Mouse (Mus musculus): Measurements from ENCODE around the gene Olfr1283. TPM values are rescaled to one million over a fixed set of nuclear protein-coding genes. Genes with fewer than 3 reads are reported as not detected.
"Not testable (repeated sequence)": the region's sequence is repeated elsewhere in the genome, so short reads cannot be mapped to it uniquely, and the experiment has no call there.

Olfr1283 gene
- not detected for total RNA-seq (2021)

DNA sequence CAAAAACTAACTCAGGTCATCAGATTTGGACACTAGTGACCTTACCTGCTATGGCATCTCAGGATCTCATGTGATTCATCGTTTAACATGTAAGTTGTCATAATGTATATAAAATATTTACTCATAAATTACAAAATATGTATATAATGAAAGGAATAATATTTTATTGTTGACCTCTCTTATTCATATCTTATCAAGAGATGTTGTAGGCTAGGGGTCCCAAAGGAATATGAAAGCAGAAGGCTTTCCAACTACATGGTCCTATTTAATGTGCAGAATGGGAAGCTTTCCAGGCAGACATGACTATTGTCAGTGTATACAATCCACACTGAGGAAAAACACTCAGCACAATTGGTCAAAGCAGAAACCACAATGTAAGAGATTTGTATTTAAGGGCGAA lies at the start of gene Olfr1283:
Gene Olfr1283, plus strand, starts transcription at position 301 of the 400 bp plus-strand sequence.
- intact Hi-C loops (cut with DNase I): no loop called here
- no peak for DNase-seq

DNA sequence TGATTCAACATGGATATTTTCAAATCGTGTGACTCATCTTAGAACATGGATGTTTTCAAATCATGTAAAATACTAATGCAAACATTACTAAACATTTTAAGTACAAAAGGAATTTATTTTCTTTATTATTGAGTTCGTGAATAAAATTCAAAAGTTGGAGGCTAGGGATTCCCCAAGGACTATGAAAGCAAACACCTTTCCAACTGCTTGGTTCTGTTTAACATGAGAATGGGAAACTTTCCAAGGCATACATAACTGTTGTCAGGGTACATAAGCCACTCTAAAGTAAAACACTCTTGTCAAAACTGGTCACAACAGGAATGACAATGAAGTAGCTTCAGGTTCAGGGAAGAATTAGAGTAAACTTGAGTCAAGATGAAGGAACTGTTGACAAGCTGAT lies 40.4 kb upstream of the Olfr1283 start, which contains the start of gene Olfr1281:
Gene Olfr1281, plus strand, starts transcription at position 301 of the 400 bp plus-strand sequence.
- intact Hi-C loops (cut with DNase I): no loop called here
- no peak for DNase-seq

- intact Hi-C loops (cut with DNase I); DNase-seq: not testable (repeated sequence)
Measured at GRCm38 (mm10) chr2:111333721-111334120, 32.9 kb upstream of the Olfr1283 start.

GRCm38 (mm10) chr2:111335976-111336375 lies 30.6 kb upstream of the Olfr1283 start, which contains the start of gene Olfr1282:
Olfr1282 (minus strand) TSS chr2:111336076.
- intact Hi-C loops (cut with DNase I): no loop called here
- no peak for DNase-seq

DNA sequence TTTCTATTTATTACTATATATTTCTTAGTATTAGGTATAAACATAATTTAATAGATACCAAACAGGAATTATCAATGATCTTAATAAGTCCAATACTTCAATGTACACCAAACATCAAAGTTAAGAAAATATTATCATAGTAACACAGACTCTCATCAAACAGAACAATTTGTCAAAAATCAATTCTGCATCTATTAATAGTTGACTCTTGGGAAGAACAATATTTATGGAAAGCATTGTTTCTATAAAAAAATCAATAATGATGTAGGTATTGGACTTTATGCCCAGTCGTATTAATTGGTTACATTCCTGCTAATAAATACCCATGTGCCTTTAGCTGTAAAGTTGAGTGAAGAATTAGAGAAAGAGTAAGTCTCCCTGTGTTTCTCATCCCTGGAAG lies 8.6 kb downstream of the Olfr1283 start, which contains the start of gene Olfr1284:
Gene Olfr1284, plus strand, starts transcription at position 301 of the 400 bp plus-strand sequence.
- intact Hi-C loops (cut with DNase I): no loop called here
- DNase-seq: no peak

Other genes starting within 250 kb of the Olfr1283 start
- gene Gm15130, start 213.9 kb upstream of the Olfr1283 start, total RNA-seq (2021): not detected
- not detected for gene 4930430A15Rik, start 137.2 kb upstream of the Olfr1283 start, total RNA-seq (2021)
- not detected for gene Olfr1275, start 131.5 kb upstream of the Olfr1283 start, total RNA-seq (2021)
- gene Olfr1276, start 112.3 kb upstream of the Olfr1283 start, total RNA-seq (2021): not detected
- not detected for gene Olfr1277, start 92.7 kb upstream of the Olfr1283 start, total RNA-seq (2021)
- gene Olfr1278, start 76.7 kb upstream of the Olfr1283 start, total RNA-seq (2021): not detected
- gene Olfr1279, start 66.2 kb upstream of the Olfr1283 start, total RNA-seq (2021): not detected
- gene Olfr1280, start 52.8 kb upstream of the Olfr1283 start, total RNA-seq (2021): not detected
- gene Olfr1281, start 40.3 kb upstream of the Olfr1283 start, total RNA-seq (2021): not detected
- not detected for gene Olfr1282, start 30.7 kb upstream of the Olfr1283 start, total RNA-seq (2021)
- not detected for gene Olfr1284, start 8.7 kb downstream of the Olfr1283 start, total RNA-seq (2021)
- not detected for gene Olfr1286, start 56.3 kb downstream of the Olfr1283 start, total RNA-seq (2021)
- gene Olfr1287, start 82.4 kb downstream of the Olfr1283 start, total RNA-seq (2021): not detected
- gene Olfr1288, start 107.3 kb downstream of the Olfr1283 start, total RNA-seq (2021): not detected
- not detected for gene Olfr1289, start 114.0 kb downstream of the Olfr1283 start, total RNA-seq (2021)
- not detected for gene Olfr1290, start 127.0 kb downstream of the Olfr1283 start, total RNA-seq (2021)
- not detected for gene Olfr1291-ps1, start 130.4 kb downstream of the Olfr1283 start, total RNA-seq (2021)
- not detected for gene Olfr1293-ps, start 158.4 kb downstream of the Olfr1283 start, total RNA-seq (2021)
- not detected for gene Olfr1294, start 173.5 kb downstream of the Olfr1283 start, total RNA-seq (2021)
- not detected for gene Olfr1295, start 202.9 kb downstream of the Olfr1283 start, total RNA-seq (2021)